Mouse (Mus musculus): ENCODE data around the gene Fut7.
"Not testable (repeated sequence)": the region's sequence is repeated elsewhere in the genome, so short reads cannot be mapped to it uniquely, and the experiment has no call there.

Gene Fut7

GRCm38 (mm10) chr2:25422587-25423410, at the start of gene Fut7:
Gene Fut7, plus strand, starts transcription at chr2:25423267.
- no peak for DNase-seq

DNA sequence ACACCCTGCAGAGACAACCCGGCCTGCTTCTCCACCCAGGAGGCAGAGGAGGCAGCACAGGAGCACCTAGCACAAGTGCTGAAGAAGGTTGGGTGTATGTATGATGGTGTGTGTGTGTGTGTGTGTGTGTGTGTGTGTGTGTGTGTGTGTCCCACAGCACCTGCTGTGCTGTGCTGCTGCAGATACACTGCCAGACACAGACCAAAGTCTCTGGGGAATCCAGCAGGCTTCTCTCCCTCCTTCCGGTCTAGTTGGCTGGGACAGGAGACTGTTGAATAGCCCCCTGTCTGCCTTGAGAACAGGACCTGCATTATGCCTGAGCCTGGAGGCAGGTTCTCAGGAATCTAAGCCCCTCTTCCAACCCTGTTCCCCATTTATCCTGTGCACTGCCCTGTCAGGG, 49.6 kb upstream of the Fut7 start:
- DNase-seq = no peak

- DNase-seq = peak; percentile 40 to 71
Observed at GRCm38 (mm10) chr2:25376589-25376988, 46.5 kb upstream of the Fut7 start.

DNA sequence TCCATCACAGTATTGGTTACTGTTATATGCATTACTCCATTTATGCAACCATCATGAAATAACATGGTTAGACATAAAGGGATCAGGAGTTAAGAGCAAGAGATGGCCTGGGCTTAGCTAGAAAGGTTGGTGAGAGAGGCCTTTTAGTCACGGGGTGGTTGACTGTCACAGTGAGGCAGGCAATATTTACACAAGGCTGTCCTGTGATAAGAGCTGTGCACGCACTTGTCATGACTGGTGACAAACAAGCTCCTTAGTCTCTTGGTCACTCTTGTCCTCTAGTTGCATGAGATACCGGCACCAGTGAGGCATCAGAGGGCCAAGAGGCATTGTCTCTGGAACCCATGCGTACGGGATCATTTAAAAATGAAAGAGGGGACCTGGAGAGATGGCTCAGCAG, 38.6 kb upstream of the Fut7 start:
- DNase-seq = no peak

DNA sequence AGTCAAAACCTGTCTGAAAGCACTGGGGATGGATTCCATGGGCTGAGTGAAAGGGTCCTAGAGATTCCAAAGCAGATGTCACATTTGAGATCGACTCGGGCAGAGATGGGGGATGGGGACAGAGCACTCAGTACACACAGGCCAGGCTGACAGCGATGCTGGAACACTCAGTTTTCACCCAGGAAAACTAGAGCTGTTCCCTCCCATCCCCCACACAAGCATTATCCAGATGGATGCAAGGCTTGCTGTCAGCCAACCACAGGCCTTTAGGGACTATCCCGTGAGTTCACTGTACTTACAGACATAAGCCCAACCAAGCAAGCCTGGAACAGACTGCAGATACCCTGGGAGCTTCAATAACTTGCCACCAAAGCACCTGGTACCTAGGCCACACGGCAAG, 31.8 kb upstream of the Fut7 start:
- DNase-seq = no peak

- DNase-seq = peak; percentile 19 to 28
Observed at GRCm38 (mm10) chr2:25394281-25395221, 28.5 kb upstream of the Fut7 start.

GRCm38 (mm10) chr2:25395721-25396596, 27.1 kb upstream of the Fut7 start, which contains the start of gene Entpd2:
Gene Entpd2, plus strand, starts transcription at chr2:25395874.
- DNase-seq = peak; percentile 36 to 66

DNA sequence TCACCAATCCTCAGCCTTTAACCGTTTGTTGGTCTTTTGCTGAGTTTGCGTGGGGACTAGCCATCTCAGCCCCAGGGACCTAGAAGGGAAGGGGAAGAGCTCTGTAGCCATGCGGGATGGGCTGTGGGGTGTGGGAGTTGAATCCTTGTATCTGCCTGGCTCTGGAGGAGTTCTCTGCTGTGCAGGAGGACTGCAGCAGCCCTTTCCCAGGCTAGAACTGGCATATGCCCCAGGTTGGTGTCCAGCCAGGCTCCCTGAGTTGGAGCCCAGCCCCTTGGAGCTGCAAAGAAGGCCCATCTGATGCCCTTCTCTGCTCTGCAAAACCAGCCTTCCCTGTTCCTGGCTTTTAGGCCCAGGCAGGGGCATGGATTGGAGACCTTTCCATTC, 26.5 kb upstream of the Fut7 start:
- DNase-seq = no peak

DNA sequence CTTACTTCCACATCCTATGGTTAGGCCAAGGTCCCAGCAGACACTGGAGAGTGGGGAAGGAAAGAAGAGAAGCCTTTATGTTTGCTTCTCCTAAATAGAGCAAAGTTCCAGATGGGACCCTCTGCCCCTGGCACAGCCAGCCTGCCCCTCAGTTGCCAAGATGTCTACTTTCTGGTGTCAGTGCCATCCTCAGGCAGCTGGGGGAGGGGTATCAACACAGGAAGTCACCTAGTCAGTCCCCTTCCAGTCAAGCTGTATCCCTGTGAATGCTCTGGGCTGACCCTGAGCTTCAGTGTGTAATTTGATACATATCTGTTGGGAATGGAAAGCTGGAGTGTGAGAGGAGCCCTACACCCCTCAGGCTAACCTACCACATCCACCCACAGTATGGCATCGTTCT, 26.1 kb upstream of the Fut7 start:
- no peak for DNase-seq

- no peak for DNase-seq
Observed at GRCm38 (mm10) chr2:25398065-25398464, 25.0 kb upstream of the Fut7 start.

- no peak for DNase-seq
Observed at GRCm38 (mm10) chr2:25399051-25399450, 24.0 kb upstream of the Fut7 start, which contains the start of gene Npdc1. Gene Npdc1, plus strand, starts transcription at chr2:25399351.

- DNase-seq = no peak
Observed at GRCm38 (mm10) chr2:25400291-25400690, 22.8 kb upstream of the Fut7 start.

DNA sequence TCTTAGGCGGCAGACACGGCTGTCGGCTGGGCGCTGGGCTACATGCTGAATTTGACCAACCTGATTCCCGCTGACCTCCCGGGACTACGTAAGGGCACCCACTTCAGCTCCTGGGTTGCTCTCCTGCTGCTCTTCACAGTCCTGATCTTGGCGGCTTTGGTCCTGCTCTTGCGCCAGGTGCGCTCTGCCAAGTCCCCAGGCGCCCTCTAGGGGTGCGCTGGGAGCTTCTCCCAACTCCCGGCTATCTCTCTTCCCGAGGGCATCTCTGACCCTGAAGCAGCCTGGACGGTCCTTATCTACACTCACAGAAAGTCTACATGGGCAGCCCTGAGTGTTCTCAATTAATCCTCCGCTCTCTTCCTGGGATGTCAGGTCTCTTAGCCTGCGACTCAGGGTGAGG, 22.3 kb upstream of the Fut7 start:
- peak; percentile 51 to 58 for DNase-seq

GRCm38 (mm10) chr2:25402377-25402971, 20.6 kb upstream of the Fut7 start:
- DNase-seq = peak; percentile 72 to 90

DNA sequence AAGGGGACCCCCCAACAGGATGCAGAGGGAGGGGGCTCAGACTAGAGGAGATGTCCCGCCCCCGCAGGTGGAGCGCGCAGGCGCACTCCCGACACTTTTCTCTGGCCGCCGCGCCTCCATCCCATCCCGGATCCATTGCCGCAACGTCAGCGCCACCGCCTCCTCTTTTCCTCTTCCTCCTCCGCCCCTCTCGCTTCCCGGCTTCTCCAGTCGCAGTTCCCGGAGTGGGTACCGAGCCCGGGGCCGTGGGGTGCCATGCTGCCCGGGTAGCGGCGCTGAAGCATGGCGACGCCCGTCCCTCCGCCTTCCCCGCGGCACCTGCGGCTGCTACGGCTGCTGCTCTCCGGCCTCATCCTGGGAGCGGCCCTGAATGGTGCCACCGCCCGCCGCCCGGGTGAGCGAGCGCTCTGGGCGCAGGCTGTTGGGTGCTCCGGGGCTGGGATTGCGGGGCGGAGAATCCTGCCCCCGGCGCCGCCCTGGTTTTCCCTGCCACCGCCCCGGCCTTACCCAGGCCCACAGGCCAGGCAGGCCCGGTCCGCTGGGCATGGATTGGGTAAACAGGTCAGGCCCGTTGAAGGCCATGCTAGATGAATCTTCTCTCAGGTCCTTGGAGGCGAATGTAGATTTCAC, 20.0 kb upstream of the Fut7 start:
- DNase-seq = peak; percentile 47 to 61

DNA sequence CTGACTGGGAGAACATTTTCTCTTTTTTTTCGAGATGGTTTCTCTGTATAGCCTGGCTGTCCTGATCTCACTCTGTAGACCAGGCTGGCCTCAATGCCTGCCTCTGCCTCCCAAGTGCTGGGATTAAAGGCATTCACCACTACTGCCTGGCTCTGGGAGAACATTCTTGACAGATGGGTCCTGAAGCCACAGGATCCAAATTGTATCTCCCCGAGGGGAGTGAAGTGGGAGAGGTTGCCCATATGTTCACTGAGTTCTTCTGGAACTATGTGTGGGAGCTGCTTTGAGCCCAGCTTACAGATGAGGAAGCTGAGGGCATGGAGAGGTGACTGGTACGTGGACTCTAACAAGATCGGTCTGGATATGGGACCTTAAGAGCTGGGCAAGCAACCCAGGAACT, 19.1 kb upstream of the Fut7 start:
- no peak for DNase-seq

DNA sequence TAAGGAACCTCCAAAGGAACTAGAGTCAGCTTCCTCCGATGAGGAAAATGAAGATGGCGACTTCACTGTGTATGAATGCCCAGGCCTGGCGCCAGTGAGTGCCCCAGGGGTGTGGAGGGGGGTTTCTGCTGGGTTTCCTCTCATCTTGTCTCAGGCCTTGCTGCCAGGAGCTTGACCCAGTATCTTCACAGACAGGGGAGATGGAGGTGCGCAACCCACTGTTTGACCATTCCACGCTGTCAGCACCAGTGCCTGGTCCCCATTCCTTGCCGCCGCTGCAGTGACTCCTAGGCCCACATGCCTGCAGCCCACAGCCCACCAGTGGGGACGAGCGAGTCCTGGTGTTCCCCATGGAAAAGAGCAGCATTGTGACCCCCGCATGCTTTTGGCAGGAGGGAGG, 14.2 kb upstream of the Fut7 start:
- DNase-seq = no peak

DNA sequence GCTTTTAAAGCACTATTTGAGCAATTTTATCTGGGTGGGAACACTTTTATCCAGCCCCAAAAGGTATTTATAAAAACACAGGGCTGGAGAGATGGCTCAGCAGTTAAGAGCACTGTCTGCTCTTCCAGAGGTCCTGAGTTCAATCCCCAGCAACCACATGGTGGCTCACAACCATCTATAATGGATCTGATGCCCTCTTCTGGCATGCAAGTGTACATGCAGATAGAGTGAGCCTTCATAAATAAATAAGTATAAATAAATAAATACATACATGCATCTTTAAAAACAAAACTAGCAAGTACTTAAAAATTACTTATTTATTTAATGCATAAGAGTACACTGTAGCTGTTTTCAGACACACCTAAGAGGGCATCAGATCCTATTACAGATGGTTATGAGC, 9.6 kb upstream of the Fut7 start:
- not testable (repeated sequence) for DNase-seq

- DNase-seq = no peak
Observed at GRCm38 (mm10) chr2:25417426-25417825, 5.6 kb upstream of the Fut7 start.

DNA sequence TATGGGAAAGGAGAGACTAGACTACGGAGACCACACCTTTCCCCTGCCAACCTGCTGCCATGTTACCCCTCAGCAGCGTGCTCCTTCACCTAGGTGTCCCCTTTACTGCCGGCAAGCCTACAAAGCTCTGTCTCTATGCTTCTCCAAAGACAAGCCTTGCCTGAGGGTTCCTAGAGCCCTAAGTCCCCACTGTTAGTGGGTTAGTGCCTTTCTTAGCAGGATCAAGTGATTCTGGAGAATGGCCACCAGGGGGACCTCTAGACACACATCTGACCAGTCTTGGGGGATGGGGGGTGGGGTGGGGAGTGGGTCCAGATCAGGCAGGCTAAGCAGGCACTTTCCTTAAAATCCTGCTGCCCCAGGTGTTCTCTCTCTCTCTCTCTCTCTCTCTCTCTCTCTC, 1.2 kb upstream of the Fut7 start:
- DNase-seq = peak in 1 of 2 experiments; percentile 44

GRCm38 (mm10) chr2:25423626-25424025, 559 bp downstream of the Fut7 start:
- no peak for DNase-seq

GRCm38 (mm10) chr2:25425481-25425880, 2.4 kb downstream of the Fut7 start:
- no peak for DNase-seq
